In the genomic region with DNA sequence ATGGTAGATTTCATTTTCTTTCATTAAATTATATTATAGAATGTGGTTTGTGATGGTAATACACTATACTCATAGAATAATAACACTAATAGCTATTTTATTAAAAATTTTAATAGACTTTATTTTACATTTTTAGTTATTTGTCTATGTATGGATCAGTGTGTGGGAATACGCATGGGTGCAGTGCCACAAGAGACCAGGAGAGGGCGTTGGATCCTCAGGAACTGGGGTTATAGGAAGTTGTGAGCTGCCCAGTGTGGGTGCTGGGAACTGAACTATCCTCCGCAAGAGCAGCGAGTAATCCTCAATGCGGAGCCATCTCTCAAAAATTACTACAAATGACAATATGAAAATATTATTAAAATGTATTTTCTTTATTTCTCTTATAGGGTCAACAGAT, we compare ENCODE assay signal across 17 mouse cellular contexts.
A peak's percentile ranks its signal among the peaks of the same experiment; 100 is the strongest.
DNase-seq lines count a peak whose midpoint lies in the region; ATAC-seq and TF ChIP-seq lines count a peak whose summit lies in the region.
"Had no signal": no experiment of that assay in that cellular context is flagged by ENCODE, and none has a peak within 500 bp of the region (broad histone marks: within the 10 kb centered on the region; RNA-seq: fewer than 3 reads in every experiment).

No protein-coding gene starts in this region.

- no peak overlapping the region for H3K4me3 ChIP-seq in cerebellum, adult 2 months (replicated peaks; ENCODE audit: insufficient read depth, low read depth, low read length)
- no peak overlapping the region for H3K4me3 ChIP-seq in layer of hippocampus, adult 2 months
- no peak overlapping the region for H3K4me3 ChIP-seq in midbrain, postnatal 0 days (ENCODE audit: low read depth, low read length)
- no peak overlapping the region for H3K4me3 ChIP-seq in midbrain, embryonic 15.5 days
- H3K4me3 ChIP-seq in stomach, postnatal 0 days (ENCODE audit: low read depth, low read length) = no peak overlapping the region
- H3K4me3 ChIP-seq: embryonic facial prominence, embryonic 10.5 days; forebrain, embryonic 13.5 days; heart, embryonic 15.5 days; limb, embryonic 13.5 days had no signal

- TF ChIP-seq EP300 in stomach, postnatal 0 days (optimal IDR thresholded peaks at IDR 0.05) = no peak

- TF ChIP-seq POLR2A in cerebellum, adult 2 months (IDR thresholded peaks at IDR 0.05; ENCODE audit: borderline replicate concordance, insufficient read depth, low read length) = no peak

- H3K9me3 ChIP-seq in midbrain, postnatal 0 days (ENCODE audit: low read length) = no peaks in the 10 kb centered on the region
- no peaks in the 10 kb centered on the region for H3K9me3 ChIP-seq in midbrain, embryonic 15.5 days
- no peaks in the 10 kb centered on the region for H3K9me3 ChIP-seq in stomach, postnatal 0 days (ENCODE audit: control insufficient read depth, low read length)
- H3K9me3 ChIP-seq: embryonic facial prominence, embryonic 10.5 days; forebrain, embryonic 13.5 days; heart, embryonic 15.5 days; limb, embryonic 13.5 days had no signal

- H3K27ac ChIP-seq in cerebellum, adult 2 months (ENCODE audit: insufficient read depth, low read length) = no peak overlapping the region
- no peak overlapping the region for H3K27ac ChIP-seq in layer of hippocampus, adult 2 months
- H3K27ac ChIP-seq in midbrain, postnatal 0 days (ENCODE audit: low read depth, low read length) = no peak overlapping the region
- H3K27ac ChIP-seq in midbrain, embryonic 15.5 days = no peak overlapping the region
- H3K27ac ChIP-seq in stomach, postnatal 0 days (replicated peaks) = no peak overlapping the region
- H3K27ac ChIP-seq: embryonic facial prominence, embryonic 10.5 days; forebrain, embryonic 13.5 days; heart, embryonic 15.5 days; limb, embryonic 13.5 days had no signal

- H3K36me3 ChIP-seq in midbrain, postnatal 0 days (ENCODE audit: insufficient read depth, low read length) = peaks cover 2% of the 10 kb centered on the region; the same call in 1 of the 2 replicates
- no peaks in the 10 kb centered on the region for H3K36me3 ChIP-seq in midbrain, embryonic 15.5 days (replicated peaks)
- H3K36me3 ChIP-seq in stomach, postnatal 0 days (ENCODE audit: control insufficient read depth, insufficient read depth, low read length) = no peaks in the 10 kb centered on the region; the same call in 1 of the 2 replicates

- H3K4me2 ChIP-seq in midbrain, postnatal 0 days (ENCODE audit: low read depth, low read length, poor library complexity, severe bottlenecking) = no peak overlapping the region
- no peak overlapping the region for H3K4me2 ChIP-seq in midbrain, embryonic 15.5 days
- no peak overlapping the region for H3K4me2 ChIP-seq in stomach, postnatal 0 days (replicated peaks; ENCODE audit: low read depth)
- H3K4me2 ChIP-seq: forebrain, embryonic 13.5 days; heart, embryonic 15.5 days; limb, embryonic 13.5 days had no signal

- H3K9ac ChIP-seq in midbrain, postnatal 0 days (replicated peaks; ENCODE audit: low read length, poor library complexity, severe bottlenecking) = no peak overlapping the region
- no peak overlapping the region for H3K9ac ChIP-seq in midbrain, embryonic 15.5 days
- no peak overlapping the region for H3K9ac ChIP-seq in stomach, postnatal 0 days (ENCODE audit: low read length)
- H3K9ac ChIP-seq: forebrain, embryonic 13.5 days; heart, embryonic 15.5 days; limb, embryonic 13.5 days had no signal

- peak; percentile 14; the same call in 1 of the 2 replicates for TF ChIP-seq CTCF in cerebellum, adult 2 months (IDR thresholded peaks at IDR 0.05; ENCODE audit: borderline replicate concordance, insufficient read depth, low read depth, low read length)
- peak; percentile 64 for TF ChIP-seq CTCF in layer of hippocampus, adult 2 months (conservative IDR thresholded peaks at IDR 0.05)
- peak; percentile 27 for TF ChIP-seq CTCF in midbrain, postnatal 0 days (IDR thresholded peaks at IDR 0.05)
- peak; percentile 34 for TF ChIP-seq CTCF in stomach, postnatal 0 days (IDR thresholded peaks at IDR 0.05; ENCODE audit: low read depth)

- no peak for DNase-seq in cerebellum, adult 2 months
- DNase-seq in cerebellum, adult 11-12 months = no peak
- no peak for DNase-seq in layer of hippocampus, adult 2 months (ENCODE audit: low spot score in 2 of 2)
- no peak for DNase-seq in layer of hippocampus, postnatal 10 days (ENCODE audit: low spot score in 2 of 2)
- no peak for DNase-seq in midbrain, postnatal 0 days (ENCODE audit: low spot score)
- no peak for DNase-seq in stomach, postnatal 0 days (ENCODE audit: low spot score)
- no peak for DNase-seq in ovary, postnatal 10 days (ENCODE audit: low spot score)
- DNase-seq: adrenal gland, adult 2 months; cerebellum, adult 11 months; cerebellum, postnatal 36 days; right cerebral cortex, postnatal 25 days; thymus, postnatal 36 days had no signal

- no peaks in the 10 kb centered on the region; the same call in 1 of the 2 replicates for H3K27me3 ChIP-seq in cerebellum, adult 2 months (ENCODE audit: control insufficient read depth, insufficient read depth, low read length)
- no peaks in the 10 kb centered on the region for H3K27me3 ChIP-seq in midbrain, postnatal 0 days (ENCODE audit: insufficient read depth, low read length)
- no peaks in the 10 kb centered on the region for H3K27me3 ChIP-seq in midbrain, embryonic 15.5 days (replicated peaks)
- H3K27me3 ChIP-seq in stomach, postnatal 0 days (ENCODE audit: control insufficient read depth, insufficient read depth, low read length) = no peaks in the 10 kb centered on the region
- H3K27me3 ChIP-seq: forebrain, embryonic 13.5 days; heart, embryonic 15.5 days; limb, embryonic 13.5 days had no signal

- no peaks in the 10 kb centered on the region for H3K4me1 ChIP-seq in cerebellum, adult 2 months (ENCODE audit: control insufficient read depth, insufficient read depth, low read length)
- no peaks in the 10 kb centered on the region for H3K4me1 ChIP-seq in midbrain, postnatal 0 days (ENCODE audit: insufficient read depth, low read length)
- no peaks in the 10 kb centered on the region for H3K4me1 ChIP-seq in midbrain, embryonic 15.5 days
- no peaks in the 10 kb centered on the region for H3K4me1 ChIP-seq in stomach, postnatal 0 days (replicated peaks; ENCODE audit: control insufficient read depth, insufficient read depth)
- H3K4me1 ChIP-seq: forebrain, embryonic 13.5 days; heart, embryonic 15.5 days had no signal

- ATAC-seq in midbrain, postnatal 0 days (ENCODE audit: low FRiP score) = no peak
- no peak for ATAC-seq in midbrain, embryonic 15.5 days (replicated peaks)
- no peak for ATAC-seq in stomach, postnatal 0 days (ENCODE audit: low FRiP score, low TSS enrichment)
- ATAC-seq: forebrain, embryonic 13.5 days had no signal

- WGBS in cerebellum, adult 2 months = 85% methylated on average over 5 of the region's 5 CpGs
- WGBS in midbrain, postnatal 0 days = 86% methylated on average over 5 of the region's 5 CpGs
- 89% methylated on average over 5 of the region's 5 CpGs for WGBS in midbrain, embryonic 15.5 days
- WGBS in stomach, postnatal 0 days = 87% methylated on average over 5 of the region's 5 CpGs

Comparison
In these comparisons a context has a peak if more than half of its experiments do, and no peak if none do; other contexts are left out.
1. CTCF ChIP-seq: peak in every context shown above with its lines; median percentile 64 in layer of hippocampus, adult 2 months; 34 in stomach, postnatal 0 days; 27 in midbrain, postnatal 0 days; 14 in cerebellum, adult 2 months.